Mouse (Mus musculus): ENCODE data around the gene Foxc2. TPM values are rescaled to one million over a fixed set of nuclear protein-coding genes. Genes with fewer than 3 reads are reported as not detected.
"Not testable (repeated sequence)": the region's sequence is repeated elsewhere in the genome, so short reads cannot be mapped to it uniquely, and the experiment has no call there.

Gene Foxc2
- total RNA-seq, 2 experiments from 2014 or later = 2.3 to 2.6 TPM

GRCm38 (mm10) chr8:121136856-121137255 is 20.9 kb downstream of the Foxc2 start:
- DNase-seq (ENCODE audit: low spot score in 2 of 2) = no peak

GRCm38 (mm10) chr8:121145457-121146134 is 29.6 kb downstream of the Foxc2 start:
- not testable (repeated sequence) for DNase-seq (ENCODE audit: low spot score in 2 of 2)

- no peak for DNase-seq (ENCODE audit: low spot score in 2 of 2)
These were observed 32.7 kb downstream of the Foxc2 start for GRCm38 (mm10) chr8:121148573-121149083.

- DNase-seq (ENCODE audit: low spot score in 2 of 2) = no peak
These were observed 36.4 kb downstream of the Foxc2 start for GRCm38 (mm10) chr8:121152394-121152793.

- DNase-seq (ENCODE audit: low spot score in 2 of 2) = no peak
These were observed 41.1 kb downstream of the Foxc2 start for GRCm38 (mm10) chr8:121156990-121157491.

- DNase-seq (ENCODE audit: low spot score in 2 of 2) = no peak
These were observed 42.8 kb downstream of the Foxc2 start for GRCm38 (mm10) chr8:121158812-121159211.

DNA sequence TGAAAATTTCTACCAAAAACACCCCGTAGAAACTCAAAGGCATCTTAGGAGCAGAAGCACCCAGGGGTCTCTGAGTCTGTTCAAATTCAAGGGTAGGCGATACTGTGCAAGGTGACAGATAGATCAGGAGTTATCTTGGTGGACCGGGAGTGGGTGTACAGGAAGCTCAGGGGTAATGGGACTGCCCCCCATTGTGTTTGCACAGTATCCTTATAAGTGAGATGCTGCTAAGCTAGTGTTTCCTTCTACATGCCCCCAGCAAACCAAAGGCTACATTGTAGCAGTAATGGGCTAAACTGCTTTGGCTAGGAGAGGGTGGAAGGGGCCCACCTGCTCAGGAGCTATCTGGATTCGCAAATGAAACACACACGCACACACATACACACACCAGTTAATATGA is 45.5 kb downstream of the Foxc2 start:
- no peak for DNase-seq (ENCODE audit: low spot score in 2 of 2)

- DNase-seq (ENCODE audit: low spot score in 2 of 2) = no peak
These were observed 46.4 kb downstream of the Foxc2 start for GRCm38 (mm10) chr8:121162413-121162812.

GRCm38 (mm10) chr8:121162906-121163695 is 47.1 kb downstream of the Foxc2 start:
- no peak for DNase-seq (ENCODE audit: low spot score in 2 of 2)

- DNase-seq (ENCODE audit: low spot score in 2 of 2) = no peak
These were observed 48.1 kb downstream of the Foxc2 start for GRCm38 (mm10) chr8:121164017-121164469.

GRCm38 (mm10) chr8:121168033-121168432 is 52.1 kb downstream of the Foxc2 start:
- DNase-seq (ENCODE audit: low spot score in 2 of 2) = no peak

Small RNA genes lying within 50 kb of the gene (microRNA-seq; reads per million reads assigned to microRNA genes)
- 0 reads per million in 2 experiments for gene Gm27530

Other genes with a start within 250 kb of the Foxc2 start
- gene Foxf1, start 31.8 kb upstream of the Foxc2 start, total RNA-seq (2021) = under 1 TPM; 0.67 to 0.98 TPM
- gene Mthfsd, start 7.8 kb upstream of the Foxc2 start, total RNA-seq (2021) = 10 to 100 TPM; 37.1 to 43.3 TPM
- under 1 TPM in 1 of 2 experiments, not detected in 1; 0.16 TPM for gene Foxl1, start 11.8 kb downstream of the Foxc2 start, total RNA-seq (2021)

All from left cerebral cortex, adult 18-20 months (tissue).